Mouse (Mus musculus): Measurements from ENCODE around the gene Sema4b.

DNA sequence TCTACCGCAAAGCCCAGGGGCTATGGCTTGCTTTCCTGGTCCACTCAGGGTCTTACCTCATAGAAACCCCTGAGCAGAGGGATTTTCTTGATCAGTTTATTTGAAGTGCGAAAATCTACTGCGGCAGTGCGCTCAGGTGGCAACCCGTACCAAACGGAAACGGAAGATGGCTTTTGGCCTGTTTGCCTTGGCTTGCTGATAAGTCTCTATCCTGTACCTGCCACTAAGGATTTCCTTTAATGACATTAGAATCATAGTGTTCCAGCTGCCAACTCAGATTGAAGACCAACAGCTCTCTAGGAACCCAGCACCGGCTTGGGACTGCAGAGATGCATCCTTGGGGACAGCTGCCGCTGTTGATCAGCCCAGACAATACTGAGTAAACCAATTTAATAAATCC lies 47.2 kb downstream of the Sema4b start:
- TF ChIP-seq CTCF (IDR thresholded peaks at IDR 0.05; ENCODE audit: low read depth) (no peak), EP300 (IDR thresholded peaks at IDR 0.05; ENCODE audit: low read depth) (no peak)

Data from liver, postnatal 0 days (tissue).